Mouse (Mus musculus): Measurements from ENCODE around the gene Sgms1. TPM values are rescaled to one million over a fixed set of nuclear protein-coding genes. Genes with fewer than 3 reads are reported as not detected.
"Not testable (repeated sequence)": the region's sequence is repeated elsewhere in the genome, so short reads cannot be mapped to it uniquely, and the experiment has no call there.

Gene Sgms1
- total RNA-seq, 2 experiments from 2014 or later = 13.2 to 21.0 TPM

- no peak for ATAC-seq (replicated peaks; ENCODE audit: poor library complexity, severe bottlenecking)
Observed at GRCm38 (mm10) chr19:32171981-32172380, 217.5 kb downstream of the Sgms1 start.

- 0 out of 2 replicates have a peak, but pooled peaks have one; percentile 26 for ATAC-seq (replicated peaks; ENCODE audit: poor library complexity, severe bottlenecking)
Observed at GRCm38 (mm10) chr19:32169634-32170540, 219.6 kb downstream of the Sgms1 start.

GRCm38 (mm10) chr19:32168031-32168430 lies 221.5 kb downstream of the Sgms1 start:
- ATAC-seq (replicated peaks; ENCODE audit: poor library complexity, severe bottlenecking) = no peak

- peak; percentile 41; the same call in 1 of the 2 replicates for ATAC-seq (replicated peaks; ENCODE audit: poor library complexity, severe bottlenecking)
Observed at GRCm38 (mm10) chr19:32166823-32167605, 222.5 kb downstream of the Sgms1 start.

GRCm38 (mm10) chr19:32165711-32166110 lies 223.8 kb downstream of the Sgms1 start:
- ATAC-seq (replicated peaks; ENCODE audit: poor library complexity, severe bottlenecking) = no peak

GRCm38 (mm10) chr19:32164128-32164527 lies 225.4 kb downstream of the Sgms1 start:
- ATAC-seq (replicated peaks; ENCODE audit: poor library complexity, severe bottlenecking) = no peak

- ATAC-seq (replicated peaks; ENCODE audit: poor library complexity, severe bottlenecking) = no peak
Observed at GRCm38 (mm10) chr19:32159944-32160343, 229.6 kb downstream of the Sgms1 start.

GRCm38 (mm10) chr19:32159168-32159567 lies 230.3 kb downstream of the Sgms1 start:
- ATAC-seq (replicated peaks; ENCODE audit: poor library complexity, severe bottlenecking) = no peak

- ATAC-seq (replicated peaks; ENCODE audit: poor library complexity, severe bottlenecking) = no peak
Observed at GRCm38 (mm10) chr19:32157045-32157444, 232.5 kb downstream of the Sgms1 start.

GRCm38 (mm10) chr19:32152529-32152928 lies 237.0 kb downstream of the Sgms1 start:
- no peak for ATAC-seq (replicated peaks; ENCODE audit: poor library complexity, severe bottlenecking)

- ATAC-seq (replicated peaks; ENCODE audit: poor library complexity, severe bottlenecking) = peak; percentile 25; the same call in 1 of the 2 replicates
Observed at GRCm38 (mm10) chr19:32148710-32149109, 240.8 kb downstream of the Sgms1 start.

GRCm38 (mm10) chr19:32142383-32142782 lies 247.1 kb downstream of the Sgms1 start:
- ATAC-seq (replicated peaks; ENCODE audit: poor library complexity, severe bottlenecking) = no peak

- peak; percentile 90 for ATAC-seq (replicated peaks; ENCODE audit: poor library complexity, severe bottlenecking)
Observed at GRCm38 (mm10) chr19:32138361-32139088, 251.0 kb downstream of the Sgms1 start.

- no peak for ATAC-seq (replicated peaks; ENCODE audit: poor library complexity, severe bottlenecking)
Observed at GRCm38 (mm10) chr19:32137904-32138303, 251.6 kb downstream of the Sgms1 start.

- peak; percentile 31; the same call in 1 of the 2 replicates for ATAC-seq (replicated peaks; ENCODE audit: poor library complexity, severe bottlenecking)
Observed at GRCm38 (mm10) chr19:32136888-32137625, 252.5 kb downstream of the Sgms1 start.

GRCm38 (mm10) chr19:32131707-32132488 lies 257.6 kb downstream of the Sgms1 start:
- not testable (repeated sequence) for ATAC-seq (replicated peaks; ENCODE audit: poor library complexity, severe bottlenecking)

- no peak for ATAC-seq (replicated peaks; ENCODE audit: poor library complexity, severe bottlenecking)
Observed at GRCm38 (mm10) chr19:32129281-32129680, 260.2 kb downstream of the Sgms1 start.

- ATAC-seq (replicated peaks; ENCODE audit: poor library complexity, severe bottlenecking) = peak; percentile 67; the same call in 1 of the 2 replicates
Observed at GRCm38 (mm10) chr19:32127180-32127850, 262.2 kb downstream of the Sgms1 start.

Data from granulocyte monocyte progenitor cell, adult 5-6 weeks (primary cell).